Mouse (Mus musculus): ENCODE data around the gene Cdc40.

- TF ChIP-seq CTCF (IDR thresholded peaks at IDR 0.05; ENCODE audit: borderline replicate concordance, insufficient read depth, low read depth, low read length) (no peak), POLR2A (IDR thresholded peaks at IDR 0.05; ENCODE audit: borderline replicate concordance, insufficient read depth, low read length) (no peak)
These were observed 2.3 kb upstream of the Cdc40 start for GRCm38 (mm10) chr10:40885432-40885831.

Measured in cerebellum, adult 2 months (tissue).